Comparison of ENCODE assay signal across 8 mouse cellular contexts in genomic region chr2:106431141-106431540, GRCm38 (mm10).
DNase-seq lines count a peak whose midpoint lies in the region; ATAC-seq and TF ChIP-seq lines count a peak whose summit lies in the region.

No protein-coding gene starts in this region.

- H3K9ac ChIP-seq in embryonic facial prominence, embryonic 13.5 days = no peak overlapping the region
- peak overlapping the region; percentile 34 for H3K9ac ChIP-seq in heart, embryonic 13.5 days
- H3K9ac ChIP-seq in kidney, postnatal 0 days (ENCODE audit: low read depth, low read length) = no peak overlapping the region
- H3K9ac ChIP-seq in limb, embryonic 15.5 days = no peak overlapping the region

- no peak overlapping the region for H3K27ac ChIP-seq in embryonic facial prominence, embryonic 13.5 days
- no peak overlapping the region for H3K27ac ChIP-seq in heart, embryonic 13.5 days (replicated peaks)
- no peak overlapping the region for H3K27ac ChIP-seq in kidney, postnatal 0 days
- no peak overlapping the region for H3K27ac ChIP-seq in limb, embryonic 15.5 days

- H3K36me3 ChIP-seq in embryonic facial prominence, embryonic 13.5 days = no peaks in the 10 kb centered on the region
- no peaks in the 10 kb centered on the region for H3K36me3 ChIP-seq in heart, embryonic 13.5 days
- H3K36me3 ChIP-seq in kidney, postnatal 0 days (ENCODE audit: insufficient read depth, low read length) = no peaks in the 10 kb centered on the region
- H3K36me3 ChIP-seq in limb, embryonic 15.5 days = no peaks in the 10 kb centered on the region

- H3K4me3 ChIP-seq in embryonic facial prominence, embryonic 13.5 days = peak overlapping the region; percentile 15; the same call in 1 of the 2 replicates
- H3K4me3 ChIP-seq in heart, embryonic 13.5 days = peak overlapping the region; percentile 40
- H3K4me3 ChIP-seq in kidney, postnatal 0 days (replicated peaks; ENCODE audit: low read depth, low read length) = no peak overlapping the region
- H3K4me3 ChIP-seq in limb, embryonic 15.5 days = no peak overlapping the region

- WGBS in embryonic facial prominence, embryonic 13.5 days = 17% methylated on average over 8 of the region's 8 CpGs
- 21% methylated on average over 8 of the region's 8 CpGs for WGBS in heart, embryonic 13.5 days
- 31% methylated on average over 8 of the region's 8 CpGs for WGBS in kidney, postnatal 0 days
- 26% methylated on average over 8 of the region's 8 CpGs for WGBS in limb, embryonic 15.5 days

- H3K27me3 ChIP-seq in embryonic facial prominence, embryonic 13.5 days = no peaks in the 10 kb centered on the region
- 0 out of 2 replicates have a peak, but pooled peaks cover 3% of the 10 kb centered on the region for H3K27me3 ChIP-seq in heart, embryonic 13.5 days (replicated peaks)
- no peaks in the 10 kb centered on the region for H3K27me3 ChIP-seq in kidney, postnatal 0 days (ENCODE audit: insufficient read depth, low read length)
- no peaks in the 10 kb centered on the region for H3K27me3 ChIP-seq in limb, embryonic 15.5 days

- peak; percentile 50 for DNase-seq in 416B (ENCODE audit: low read depth)
- DNase-seq in adrenal gland, postnatal 4 days (ENCODE audit: low spot score in 2 of 2) = peak; percentile 15 to 19
- DNase-seq in kidney, postnatal 0 days (ENCODE audit: low spot score) = peak; percentile 88
- DNase-seq in ovary, adult 18-20 months (ENCODE audit: low spot score) = peak; percentile 17

- ATAC-seq in embryonic facial prominence, embryonic 13.5 days (ENCODE audit: insufficient number of reproducible peaks, insufficient read depth, low FRiP score, low TSS enrichment, low read depth) = no peak
- no peak for ATAC-seq in heart, embryonic 13.5 days (ENCODE audit: extremely low read depth, insufficient number of reproducible peaks, low FRiP score, low TSS enrichment)
- no peak for ATAC-seq in kidney, postnatal 0 days (replicated peaks; ENCODE audit: low FRiP score, low read depth)
- ATAC-seq in limb, embryonic 15.5 days (ENCODE audit: insufficient number of reproducible peaks, low FRiP score, low TSS enrichment, low read depth) = no peak
- ATAC-seq in CD4-positive, CD25-positive, alpha-beta regulatory T cell, adult 4 months = no peak

- TF ChIP-seq CTCF in kidney, postnatal 0 days (IDR thresholded peaks at IDR 0.05; ENCODE audit: low read depth) = peak; percentile 94

- peak overlapping the region; percentile 49 for H3K4me2 ChIP-seq in embryonic facial prominence, embryonic 13.5 days
- peak overlapping the region; percentile 71 for H3K4me2 ChIP-seq in heart, embryonic 13.5 days
- peak overlapping the region; percentile 23 for H3K4me2 ChIP-seq in kidney, postnatal 0 days (ENCODE audit: low read length)
- H3K4me2 ChIP-seq in limb, embryonic 15.5 days = peak overlapping the region; percentile 22; the same call in 1 of the 2 replicates

- H3K4me1 ChIP-seq in embryonic facial prominence, embryonic 13.5 days = peaks cover 35% of the 10 kb centered on the region
- peaks cover 15% of the 10 kb centered on the region for H3K4me1 ChIP-seq in heart, embryonic 13.5 days
- peaks cover 6% of the 10 kb centered on the region for H3K4me1 ChIP-seq in kidney, postnatal 0 days (replicated peaks; ENCODE audit: insufficient read depth, low read length)
- peaks cover 18% of the 10 kb centered on the region; the same call in 1 of the 2 replicates for H3K4me1 ChIP-seq in limb, embryonic 15.5 days

- H3K9me3 ChIP-seq in embryonic facial prominence, embryonic 13.5 days = no peaks in the 10 kb centered on the region
- no peaks in the 10 kb centered on the region for H3K9me3 ChIP-seq in heart, embryonic 13.5 days
- H3K9me3 ChIP-seq in kidney, postnatal 0 days (replicated peaks; ENCODE audit: low read length) = no peaks in the 10 kb centered on the region
- H3K9me3 ChIP-seq in limb, embryonic 15.5 days = no peaks in the 10 kb centered on the region

Comparison
In these comparisons a context has a peak if more than half of its experiments do, and no peak if none do; other contexts are left out.
1. DNase-seq: peak in every context shown above with its lines; median percentile 88 in kidney, postnatal 0 days; 50 in 416B; 17 in adrenal gland, postnatal 4 days; 17 in ovary, adult 18-20 months.
2. H3K4me3 ChIP-seq: peak in embryonic facial prominence, embryonic 13.5 days (single experiment) and heart, embryonic 13.5 days (single experiment); none in kidney, postnatal 0 days (single experiment) and limb, embryonic 15.5 days (single experiment).
3. Peak in every context shown above with its lines, with median percentiles within 50 percentile points of each other: H3K4me2 ChIP-seq.